Mouse (Mus musculus) duodenum, adult 2 months (tissue): ENCODE results near the gene H2-DMb2. TPM values are rescaled to one million over a fixed set of nuclear protein-coding genes. Genes with fewer than 3 reads are reported as not detected.

ENCODE experiments used
- polyA plus RNA-seq: library from polyadenylated mRNA; depleted of rRNA; stranded (reverse); fragments of >200 nt; gene quantifications from 2 replicates; pipeline ENCODE4 v1.2.3, GENCODE M21; 2012; ENCODE audit warnings: low replicate concordance; rRNA removed

The H2-DMb2 gene
- polyA plus RNA-seq = 4.5 and 16.7 TPM in 2 replicates

DNA sequence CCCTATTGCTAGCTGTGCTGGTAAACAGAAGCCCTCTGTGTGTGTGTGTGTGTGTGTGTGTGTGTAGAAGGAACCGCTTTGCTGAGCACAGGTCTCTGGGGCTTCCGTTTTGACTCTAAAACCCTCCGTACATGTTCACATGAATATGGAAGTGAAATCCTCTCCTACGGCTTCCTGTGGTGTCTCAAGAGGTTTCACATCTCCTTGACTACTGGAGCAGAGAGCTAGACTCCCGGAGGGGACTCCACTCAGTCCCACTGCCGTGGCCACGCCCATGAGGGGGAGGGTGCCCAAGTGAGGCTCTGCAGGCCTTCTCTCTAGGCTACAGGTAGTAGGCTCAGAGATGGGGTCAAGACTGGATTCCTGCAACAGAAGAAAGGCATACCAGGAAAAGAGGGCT, at the start of gene H2-DMb2:
TSS of gene H2-DMb2 (plus strand) at position 275 of the 400 bp plus-strand sequence.

DNA sequence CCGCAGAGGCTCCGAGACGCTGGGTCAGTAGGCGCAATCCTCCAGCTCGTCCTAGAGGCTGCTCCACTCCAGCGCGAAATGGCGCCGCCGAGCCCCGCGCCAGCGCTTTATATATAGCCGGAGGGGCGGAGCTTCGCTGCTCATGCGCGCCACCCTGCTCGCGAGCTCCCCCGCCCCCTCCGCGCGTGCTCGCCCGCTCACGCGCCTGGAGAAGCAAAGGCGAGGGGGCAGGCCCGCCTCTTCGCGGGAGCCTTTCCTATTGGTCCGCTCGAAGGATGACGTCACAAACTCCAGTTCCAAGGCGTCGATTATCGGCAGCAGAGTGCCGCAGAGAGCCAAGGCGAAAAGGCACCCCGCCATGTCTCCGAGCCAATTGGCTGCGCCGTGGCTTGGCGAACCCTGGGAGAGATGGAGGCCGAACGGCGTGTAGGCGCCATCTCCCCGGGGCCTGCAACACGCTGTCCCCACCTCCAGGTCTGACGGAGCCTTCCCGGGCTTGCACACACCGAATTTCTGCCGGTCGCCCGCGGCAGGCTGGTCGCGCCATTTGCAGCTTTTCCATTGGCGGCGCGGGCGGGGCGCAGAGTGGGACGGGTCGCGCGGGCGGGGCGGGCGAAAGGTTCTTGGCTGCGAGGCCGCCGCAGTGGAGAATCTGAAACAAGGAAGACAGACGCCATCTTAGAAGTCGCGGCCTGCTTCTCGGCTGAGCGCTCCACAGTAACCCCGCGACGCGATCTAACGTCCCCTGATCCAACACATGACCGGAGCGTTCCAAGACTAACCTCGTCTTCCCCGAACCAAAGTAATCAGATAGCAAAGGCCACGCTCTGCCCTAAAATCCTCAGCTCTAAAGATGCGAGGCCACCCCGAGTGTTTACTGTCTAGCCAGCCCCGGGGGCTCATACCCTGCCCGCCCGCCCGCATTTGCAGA, 23.6 kb upstream of the H2-DMb2 start, which contains the start of gene H2-DMa:
TSS of gene H2-DMa (plus strand) at position 293 of the 931 bp plus-strand sequence.

DNA sequence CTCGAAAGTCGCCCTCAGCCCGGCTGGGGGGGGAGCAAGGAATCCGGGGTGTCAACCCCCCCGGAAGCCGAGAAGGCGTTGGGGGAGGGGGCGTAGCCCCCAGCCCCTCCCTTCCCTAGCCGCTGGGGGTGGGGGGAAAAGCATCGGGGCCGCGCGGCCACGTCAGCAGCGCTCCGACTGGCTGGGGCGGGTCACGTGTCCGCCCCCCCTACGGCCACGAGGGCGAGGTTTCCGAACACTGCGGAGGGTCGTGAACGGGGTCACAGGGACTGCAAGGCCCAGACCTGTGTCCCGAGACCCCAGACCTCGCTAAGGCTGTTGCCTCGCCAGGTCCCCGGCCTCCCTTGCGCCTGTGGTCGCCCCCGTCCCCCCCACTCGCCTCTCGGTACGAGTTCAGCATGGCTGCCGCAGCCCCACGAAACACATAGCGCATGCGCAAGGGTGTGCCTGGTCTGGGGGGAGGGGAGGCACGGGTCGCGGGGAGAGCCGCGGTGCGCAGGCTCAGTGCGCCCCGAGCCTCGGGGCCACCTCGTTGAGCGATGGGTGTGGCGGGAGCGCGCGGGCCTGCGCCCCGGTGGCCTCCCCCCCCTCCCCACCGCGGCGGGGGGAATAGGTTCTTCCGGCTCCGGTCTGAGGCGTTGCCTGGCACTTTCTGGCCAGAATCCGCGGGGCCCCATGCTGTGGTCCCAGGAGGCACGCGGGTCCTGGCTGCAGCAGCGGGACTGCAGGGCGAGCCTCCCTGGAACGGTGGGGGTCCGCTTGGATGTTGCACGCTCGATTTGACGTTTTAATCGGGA, 20.7 kb upstream of the H2-DMb2 start, which contains the start of gene Brd2:
TSS of gene Brd2 (minus strand) at position 447 of the 797 bp plus-strand sequence.

DNA sequence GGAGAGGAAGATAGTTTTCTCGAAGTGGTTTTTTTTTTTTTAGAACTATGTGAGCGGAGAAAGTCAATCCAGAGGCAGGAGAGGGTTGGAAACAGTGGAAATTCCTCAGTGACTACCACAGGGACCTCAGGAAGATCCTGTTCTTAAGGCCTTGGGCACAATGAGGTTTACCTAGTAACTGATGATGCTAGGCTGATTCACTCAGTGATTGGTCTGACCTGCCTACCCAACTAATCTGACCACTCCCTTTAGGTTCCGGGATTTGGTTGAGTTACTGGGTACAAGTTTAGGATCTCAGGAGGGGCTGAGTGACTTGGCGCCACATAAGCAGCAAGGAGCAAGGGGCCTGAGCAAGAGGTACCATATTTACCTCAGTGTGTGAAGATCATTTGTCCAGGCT, 9.8 kb downstream of the H2-DMb2 start, which contains the start of gene H2-DMb1:
TSS of gene H2-DMb1 (plus strand) at position 150 of the 400 bp plus-strand sequence.

DNA sequence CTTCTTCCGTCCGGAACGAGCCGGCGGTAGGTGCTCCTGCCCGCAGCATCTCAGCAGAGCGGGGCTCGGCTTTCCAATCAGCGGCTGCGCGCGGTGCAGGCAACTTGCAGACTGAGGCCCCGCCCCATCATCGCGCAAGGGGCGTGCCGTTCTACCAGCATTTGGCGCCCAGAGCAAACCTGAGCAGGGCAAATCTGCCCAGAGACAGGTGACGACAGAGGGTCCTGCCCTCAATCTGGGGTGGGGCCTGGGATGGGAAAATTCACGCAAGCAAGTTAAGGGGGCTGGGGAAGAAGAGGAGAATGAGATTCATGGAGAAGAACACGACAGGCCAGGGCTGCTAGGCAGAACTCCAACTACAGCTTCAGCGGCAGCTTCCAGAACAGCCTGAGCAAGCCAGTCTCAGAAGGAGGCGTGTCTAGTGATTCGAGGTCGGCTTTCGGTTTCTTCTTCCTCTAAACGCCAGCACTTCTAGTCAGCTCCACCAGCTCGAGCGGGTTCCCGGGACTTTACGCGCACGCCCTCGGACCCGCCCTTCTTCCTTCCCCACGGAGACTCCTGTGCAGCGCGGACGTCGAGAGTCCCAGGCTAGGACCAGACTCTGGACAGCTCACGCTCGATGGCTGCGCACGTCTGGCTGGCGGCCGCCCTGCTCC, 44.3 kb downstream of the H2-DMb2 start, which contains the start of the genes Tap1 and Psmb9:
TSS of gene Tap1 (plus strand) at position 293 of the 656 bp plus-strand sequence.
TSS of gene Psmb9 (minus strand) at position 504 of the 656 bp plus-strand sequence.

DNA sequence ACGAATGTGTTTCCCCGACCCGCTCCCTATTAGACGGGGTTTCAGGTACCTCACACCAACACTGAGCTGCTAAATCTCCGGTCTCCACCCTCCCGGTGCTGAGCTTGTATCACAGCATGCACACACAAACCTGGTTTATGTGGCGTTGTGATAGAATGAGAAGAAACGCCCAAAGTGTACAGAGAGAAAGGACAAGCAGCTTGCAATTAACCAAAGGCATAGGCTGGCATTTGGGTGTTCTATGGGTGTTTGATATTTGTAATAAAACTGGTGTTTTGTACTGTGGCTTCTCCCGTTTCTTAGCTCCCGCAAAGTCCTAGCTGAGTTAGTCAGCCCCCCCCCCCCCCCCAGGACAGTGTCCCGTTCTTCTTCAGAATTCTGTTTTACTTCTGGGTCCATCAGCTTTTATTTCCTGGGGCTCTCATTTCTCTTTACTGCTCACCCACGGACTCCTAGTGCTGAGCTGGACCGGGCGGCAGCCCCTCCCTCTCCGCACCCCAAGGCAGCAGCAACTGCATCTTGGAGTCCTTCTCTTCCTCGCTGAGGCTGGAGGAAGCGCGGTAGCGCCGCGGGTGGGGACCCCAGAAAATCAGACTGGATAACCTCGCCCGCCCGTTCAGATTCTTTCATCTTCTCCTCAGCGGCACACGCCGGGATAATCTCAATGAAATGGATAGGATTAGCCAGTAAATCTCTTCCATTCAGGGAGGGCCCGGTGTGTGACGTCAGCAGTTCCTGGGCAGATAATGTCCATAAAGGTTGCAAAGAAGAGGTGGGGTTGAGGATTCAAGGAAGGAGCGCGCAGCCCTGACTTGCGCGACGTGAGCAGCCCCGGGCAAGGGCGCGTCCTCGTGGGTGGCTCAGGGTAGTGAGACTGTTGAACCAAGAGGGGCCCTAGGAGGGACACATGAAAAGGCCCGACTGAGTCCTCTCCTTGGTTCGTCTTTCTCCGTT, 54.1 kb downstream of the H2-DMb2 start, which contains the start of gene Psmb8:
TSS of gene Psmb8 (plus strand) at position 781 of the 954 bp plus-strand sequence.

Other genes with a start within 250 kb of the H2-DMb2 start
- 0.24 TPM in 1 of 2 replicates, not detected in the other for gene Platr17, start 238.2 kb upstream of the H2-DMb2 start, polyA plus RNA-seq
- gene Daxx, start 233.9 kb upstream of the H2-DMb2 start, polyA plus RNA-seq = 42.4 and 47.2 TPM in 2 replicates
- gene Tapbp, start 227.4 kb upstream of the H2-DMb2 start, polyA plus RNA-seq = 220 and 430 TPM in 2 replicates
- 65.9 and 84.1 TPM in 2 replicates for gene Zbtb22, start 227.4 kb upstream of the H2-DMb2 start, polyA plus RNA-seq
- gene Rgl2, start 213.8 kb upstream of the H2-DMb2 start, polyA plus RNA-seq = 88.3 and 111 TPM in 2 replicates
- gene Pfdn6, start 203.0 kb upstream of the H2-DMb2 start, polyA plus RNA-seq = 6.1 and 14.4 TPM in 2 replicates
- gene Wdr46, start 202.6 kb upstream of the H2-DMb2 start, polyA plus RNA-seq = 10.8 and 15.6 TPM in 2 replicates
- gene B3galt4, start 191.8 kb upstream of the H2-DMb2 start, polyA plus RNA-seq = 27.8 and 35.0 TPM in 2 replicates
- 50.7 and 52.9 TPM in 2 replicates for gene Vps52, start 187.5 kb upstream of the H2-DMb2 start, polyA plus RNA-seq
- 196 and 219 TPM in 2 replicates for gene Rps18, start 187.3 kb upstream of the H2-DMb2 start, polyA plus RNA-seq
- 4,063 and 9,745 TPM in 2 replicates for gene H2-K1, start 143.0 kb upstream of the H2-DMb2 start, polyA plus RNA-seq
- gene Ring1, start 118.6 kb upstream of the H2-DMb2 start, polyA plus RNA-seq = 22.1 and 26.1 TPM in 2 replicates
- 73.6 and 117 TPM in 2 replicates for gene H2-Ke6, start 115.2 kb upstream of the H2-DMb2 start, polyA plus RNA-seq
- gene Slc39a7, start 111.6 kb upstream of the H2-DMb2 start, polyA plus RNA-seq = 161 and 163 TPM in 2 replicates
- gene Rxrb, start 111.5 kb upstream of the H2-DMb2 start, polyA plus RNA-seq = 73.7 and 88.7 TPM in 2 replicates
- 1.3 and 6.3 TPM in 2 replicates for gene Col11a2, start 103.9 kb upstream of the H2-DMb2 start, polyA plus RNA-seq
- gene H2-Oa, start 51.0 kb upstream of the H2-DMb2 start, polyA plus RNA-seq = 4.6 and 11.9 TPM in 2 replicates
- 40.9 and 173 TPM in 2 replicates for gene H2-DMa, start 23.8 kb upstream of the H2-DMb2 start, polyA plus RNA-seq
- 84.7 and 92.1 TPM in 2 replicates for gene Brd2, start 20.7 kb upstream of the H2-DMb2 start, polyA plus RNA-seq
- gene H2-DMb1, start 9.8 kb downstream of the H2-DMb2 start, polyA plus RNA-seq = 52.9 and 337 TPM in 2 replicates
- gene Tap1, start 44.2 kb downstream of the H2-DMb2 start, polyA plus RNA-seq = 53.8 and 96.5 TPM in 2 replicates
- 114 and 217 TPM in 2 replicates for gene Psmb9, start 44.5 kb downstream of the H2-DMb2 start, polyA plus RNA-seq
- 140 and 253 TPM in 2 replicates for gene Psmb8, start 54.4 kb downstream of the H2-DMb2 start, polyA plus RNA-seq
- gene Tap2, start 60.2 kb downstream of the H2-DMb2 start, polyA plus RNA-seq = 39.6 and 83.2 TPM in 2 replicates
- gene H2-Ob, start 95.6 kb downstream of the H2-DMb2 start, polyA plus RNA-seq = 1.6 and 6.7 TPM in 2 replicates
- gene H2-Ab1, start 114.4 kb downstream of the H2-DMb2 start, polyA plus RNA-seq = 523 and 3,902 TPM in 2 replicates
- gene H2-Aa, start 144.5 kb downstream of the H2-DMb2 start, polyA plus RNA-seq = 132 and 571 TPM in 2 replicates
- 83.1 and 303 TPM in 2 replicates for gene H2-Eb1, start 162.6 kb downstream of the H2-DMb2 start, polyA plus RNA-seq
- 0.15 and 0.18 TPM in 2 replicates for gene H2-Eb2, start 182.4 kb downstream of the H2-DMb2 start, polyA plus RNA-seq
- gene Btnl2, start 211.5 kb downstream of the H2-DMb2 start, polyA plus RNA-seq = 71.0 and 85.2 TPM in 2 replicates
- gene Btnl1, start 233.8 kb downstream of the H2-DMb2 start, polyA plus RNA-seq = 72.9 and 155 TPM in 2 replicates